Comparison of ENCODE assay signal across 26 mouse cellular contexts in genomic region chr1:20788419-20788818, GRCm38 (mm10). TPM values are rescaled to one million over a fixed set of nuclear protein-coding genes. Genes with fewer than 3 reads are reported as not detected.
A peak's percentile ranks its signal among the peaks of the same experiment; 100 is the strongest.
DNase-seq lines count a peak whose midpoint lies in the region; ATAC-seq lines count a peak whose summit lies in the region.
"Had no signal": no experiment of that assay in that cellular context is flagged by ENCODE, and none has a peak within 500 bp of the region (broad histone marks: within the 10 kb centered on the region; RNA-seq: fewer than 3 reads in every experiment).

No protein-coding gene starts in this region.

- H3K4me2 ChIP-seq in embryonic facial prominence, embryonic 13.5 days = no peak overlapping the region
- H3K4me2 ChIP-seq in intestine, embryonic 15.5 days (replicated peaks) = peak overlapping the region; percentile 3; the same call in 1 of the 2 replicates
- no peak overlapping the region for H3K4me2 ChIP-seq in intestine, embryonic 16.5 days (ENCODE audit: low read depth, low read length)
- peak overlapping the region; percentile 40 for H3K4me2 ChIP-seq in kidney, embryonic 16.5 days (replicated peaks; ENCODE audit: low read depth, low read length)
- no peak overlapping the region for H3K4me2 ChIP-seq in midbrain, embryonic 11.5 days
- no peak overlapping the region for H3K4me2 ChIP-seq in midbrain, embryonic 14.5 days (ENCODE audit: low read length)
- H3K4me2 ChIP-seq: forebrain, embryonic 13.5 days; heart, embryonic 13.5 days; hindbrain, embryonic 12.5 days; hindbrain, embryonic 15.5 days had no signal

- no peak overlapping the region for H3K4me3 ChIP-seq in embryonic facial prominence, embryonic 13.5 days
- no peak overlapping the region for H3K4me3 ChIP-seq in embryonic facial prominence, embryonic 10.5 days
- no peak overlapping the region for H3K4me3 ChIP-seq in intestine, embryonic 15.5 days (replicated peaks)
- H3K4me3 ChIP-seq in intestine, embryonic 16.5 days (ENCODE audit: low read length) = no peak overlapping the region
- H3K4me3 ChIP-seq in kidney, embryonic 16.5 days (ENCODE audit: low read length) = peak overlapping the region; percentile 20; the same call in 1 of the 2 replicates
- no peak overlapping the region for H3K4me3 ChIP-seq in midbrain, embryonic 11.5 days (ENCODE audit: low read depth, low read length)
- no peak overlapping the region for H3K4me3 ChIP-seq in midbrain, embryonic 14.5 days (replicated peaks; ENCODE audit: low read depth, low read length)
- H3K4me3 ChIP-seq: forebrain, embryonic 10.5 days; forebrain, embryonic 13.5 days; heart, embryonic 13.5 days; hindbrain, embryonic 12.5 days; hindbrain, embryonic 15.5 days had no signal

- 48% methylated on average over 10 of the region's 10 CpGs for WGBS in embryonic facial prominence, embryonic 13.5 days
- 54% methylated on average over 10 of the region's 10 CpGs for WGBS in embryonic facial prominence, embryonic 10.5 days
- 47% methylated on average over 10 of the region's 10 CpGs for WGBS in intestine, embryonic 15.5 days
- 44% methylated on average over 10 of the region's 10 CpGs for WGBS in intestine, embryonic 16.5 days
- WGBS in kidney, embryonic 16.5 days = 31% methylated on average over 10 of the region's 10 CpGs
- 36% methylated on average over 10 of the region's 10 CpGs for WGBS in midbrain, embryonic 11.5 days
- WGBS in midbrain, embryonic 14.5 days = 40% methylated on average over 10 of the region's 10 CpGs

- ATAC-seq in embryonic facial prominence, embryonic 13.5 days (ENCODE audit: insufficient number of reproducible peaks, insufficient read depth, low FRiP score, low TSS enrichment, low read depth) = no peak
- ATAC-seq in intestine, embryonic 15.5 days = no peak
- no peak for ATAC-seq in intestine, embryonic 16.5 days
- ATAC-seq in kidney, embryonic 16.5 days (ENCODE audit: low FRiP score, low TSS enrichment) = peak; percentile 54; the same call in 1 of the 2 replicates
- no peak for ATAC-seq in midbrain, embryonic 11.5 days (ENCODE audit: low FRiP score)
- no peak for ATAC-seq in midbrain, embryonic 14.5 days (ENCODE audit: low FRiP score, low TSS enrichment)
- ATAC-seq: activated CD4-positive, CD25-positive, alpha-beta regulatory T cell, adult 4 months; forebrain, embryonic 13.5 days; forebrain, embryonic 16.5 days had no signal

- no peaks in the 10 kb centered on the region for H3K36me3 ChIP-seq in embryonic facial prominence, embryonic 13.5 days
- H3K36me3 ChIP-seq in embryonic facial prominence, embryonic 10.5 days (replicated peaks) = no peaks in the 10 kb centered on the region
- H3K36me3 ChIP-seq in intestine, embryonic 15.5 days = no peaks in the 10 kb centered on the region
- H3K36me3 ChIP-seq in intestine, embryonic 16.5 days (ENCODE audit: control insufficient read depth, insufficient read depth, low read length) = no peaks in the 10 kb centered on the region
- H3K36me3 ChIP-seq in kidney, embryonic 16.5 days (ENCODE audit: insufficient read depth, low read length) = no peaks in the 10 kb centered on the region
- H3K36me3 ChIP-seq in midbrain, embryonic 11.5 days (ENCODE audit: control insufficient read depth, insufficient read depth, low read length) = no peaks in the 10 kb centered on the region
- H3K36me3 ChIP-seq in midbrain, embryonic 14.5 days (ENCODE audit: control insufficient read depth, insufficient read depth, low read length) = no peaks in the 10 kb centered on the region
- H3K36me3 ChIP-seq: forebrain, embryonic 10.5 days; heart, embryonic 13.5 days; hindbrain, embryonic 12.5 days; hindbrain, embryonic 15.5 days had no signal

- H3K4me1 ChIP-seq in embryonic facial prominence, embryonic 13.5 days = no peaks in the 10 kb centered on the region
- H3K4me1 ChIP-seq in embryonic facial prominence, embryonic 10.5 days = no peaks in the 10 kb centered on the region
- H3K4me1 ChIP-seq in intestine, embryonic 15.5 days (replicated peaks) = no peaks in the 10 kb centered on the region
- H3K4me1 ChIP-seq in intestine, embryonic 16.5 days (ENCODE audit: control insufficient read depth, insufficient read depth, low read length) = no peaks in the 10 kb centered on the region
- peaks cover 4% of the 10 kb centered on the region; the same call in 1 of the 2 replicates for H3K4me1 ChIP-seq in kidney, embryonic 16.5 days (ENCODE audit: insufficient read depth, low read length)
- no peaks in the 10 kb centered on the region for H3K4me1 ChIP-seq in midbrain, embryonic 11.5 days (ENCODE audit: control insufficient read depth, insufficient read depth, low read length)
- no peaks in the 10 kb centered on the region for H3K4me1 ChIP-seq in midbrain, embryonic 14.5 days (ENCODE audit: control insufficient read depth, insufficient read depth, low read length)
- H3K4me1 ChIP-seq: heart, embryonic 13.5 days; hindbrain, embryonic 12.5 days; hindbrain, embryonic 15.5 days had no signal

- 0 out of 2 replicates have a peak overlapping the region, but pooled peaks have one; percentile 11 for H3K9ac ChIP-seq in embryonic facial prominence, embryonic 13.5 days
- H3K9ac ChIP-seq in intestine, embryonic 15.5 days = no peak overlapping the region
- no peak overlapping the region for H3K9ac ChIP-seq in intestine, embryonic 16.5 days (ENCODE audit: low read depth, low read length)
- no peak overlapping the region for H3K9ac ChIP-seq in kidney, embryonic 16.5 days (replicated peaks; ENCODE audit: low read length)
- no peak overlapping the region for H3K9ac ChIP-seq in midbrain, embryonic 11.5 days (ENCODE audit: low read length)
- no peak overlapping the region for H3K9ac ChIP-seq in midbrain, embryonic 14.5 days (replicated peaks; ENCODE audit: low read length)
- H3K9ac ChIP-seq: forebrain, embryonic 13.5 days; heart, embryonic 13.5 days; hindbrain, embryonic 12.5 days; hindbrain, embryonic 15.5 days had no signal

- DNase-seq in embryonic facial prominence, embryonic 10.5 days (ENCODE audit: low spot score) = no peak
- DNase-seq in kidney, adult 8-10 months = no peak
- peak; percentile 73 for DNase-seq in midbrain, embryonic 11.5 days (ENCODE audit: low spot score, missing footprints)
- no peak for DNase-seq in midbrain, embryonic 14.5 days
- DNase-seq: adrenal gland, adult 8-10 months; adrenal gland, postnatal 25 days; cerebellum, adult 18-20 months; cerebellum, adult 9-10 months; cerebellum, postnatal 14 days; gastrocnemius, postnatal 25 days; heart, adult 18-20 months had no signal

- H3K27ac ChIP-seq in embryonic facial prominence, embryonic 13.5 days = no peak overlapping the region
- H3K27ac ChIP-seq in embryonic facial prominence, embryonic 10.5 days (replicated peaks) = no peak overlapping the region
- no peak overlapping the region for H3K27ac ChIP-seq in intestine, embryonic 15.5 days
- no peak overlapping the region for H3K27ac ChIP-seq in intestine, embryonic 16.5 days (ENCODE audit: low read length)
- H3K27ac ChIP-seq in kidney, embryonic 16.5 days (ENCODE audit: low read length) = no peak overlapping the region
- no peak overlapping the region for H3K27ac ChIP-seq in midbrain, embryonic 11.5 days (ENCODE audit: low read depth, low read length)
- no peak overlapping the region for H3K27ac ChIP-seq in midbrain, embryonic 14.5 days (replicated peaks; ENCODE audit: low read depth, low read length)
- H3K27ac ChIP-seq: forebrain, embryonic 10.5 days; forebrain, embryonic 13.5 days; heart, embryonic 13.5 days; hindbrain, embryonic 12.5 days; hindbrain, embryonic 15.5 days had no signal

- no peaks in the 10 kb centered on the region for H3K27me3 ChIP-seq in embryonic facial prominence, embryonic 13.5 days
- H3K27me3 ChIP-seq in embryonic facial prominence, embryonic 10.5 days (replicated peaks; ENCODE audit: low read depth, poor library complexity, severe bottlenecking) = no peaks in the 10 kb centered on the region
- no peaks in the 10 kb centered on the region for H3K27me3 ChIP-seq in intestine, embryonic 15.5 days (replicated peaks)
- H3K27me3 ChIP-seq in intestine, embryonic 16.5 days (replicated peaks; ENCODE audit: control insufficient read depth, insufficient read depth, low read length) = no peaks in the 10 kb centered on the region
- no peaks in the 10 kb centered on the region for H3K27me3 ChIP-seq in kidney, embryonic 16.5 days (ENCODE audit: insufficient read depth, low read length)
- no peaks in the 10 kb centered on the region for H3K27me3 ChIP-seq in midbrain, embryonic 11.5 days (ENCODE audit: control insufficient read depth, insufficient read depth, low read length)
- H3K27me3 ChIP-seq in midbrain, embryonic 14.5 days (ENCODE audit: control insufficient read depth, insufficient read depth, low read length) = no peaks in the 10 kb centered on the region
- H3K27me3 ChIP-seq: forebrain, embryonic 13.5 days; heart, embryonic 13.5 days; hindbrain, embryonic 12.5 days; hindbrain, embryonic 15.5 days had no signal

- H3K9me3 ChIP-seq in embryonic facial prominence, embryonic 13.5 days = no peaks in the 10 kb centered on the region
- H3K9me3 ChIP-seq in embryonic facial prominence, embryonic 10.5 days = no peaks in the 10 kb centered on the region
- H3K9me3 ChIP-seq in intestine, embryonic 15.5 days = no peaks in the 10 kb centered on the region
- no peaks in the 10 kb centered on the region for H3K9me3 ChIP-seq in intestine, embryonic 16.5 days (ENCODE audit: control insufficient read depth, low read length)
- H3K9me3 ChIP-seq in kidney, embryonic 16.5 days (ENCODE audit: low read length) = no peaks in the 10 kb centered on the region
- no peaks in the 10 kb centered on the region for H3K9me3 ChIP-seq in midbrain, embryonic 11.5 days (ENCODE audit: control insufficient read depth, low read length)
- H3K9me3 ChIP-seq in midbrain, embryonic 14.5 days (ENCODE audit: control insufficient read depth, low read length) = no peaks in the 10 kb centered on the region
- H3K9me3 ChIP-seq: forebrain, embryonic 10.5 days; forebrain, embryonic 13.5 days; heart, embryonic 13.5 days; hindbrain, embryonic 12.5 days; hindbrain, embryonic 15.5 days had no signal

RNA-seq across cellular contexts. Expression of gene Il17f, which starts 2.0 kb away (rescaled TPM):
- polyA plus RNA-seq in embryonic facial prominence, embryonic 13.5 days (2015; fragmentation: Nextera tagmentation; extraction: Ambion mirVana) = not detected in 2 replicates
- polyA plus RNA-seq in embryonic facial prominence, embryonic 10.5 days (2016; fragmentation: Nextera tagmentation; extraction: Ambion mirVana) = 0.16 and 0.36 TPM in 2 replicates
- not detected in 2 replicates for polyA plus RNA-seq in intestine, embryonic 15.5 days (2015; fragmentation: Nextera tagmentation; extraction: Ambion mirVana)
- polyA plus RNA-seq in intestine, embryonic 16.5 days (2015; fragmentation: Nextera tagmentation; extraction: Ambion mirVana) = not detected in 2 replicates
- polyA plus RNA-seq in kidney, embryonic 16.5 days (2015; fragmentation: Nextera tagmentation; extraction: Ambion mirVana) = not detected in 2 replicates
- 0.14 TPM in 1 of 2 replicates, not detected in the other for polyA plus RNA-seq in midbrain, embryonic 11.5 days (2014; fragmentation: Nextera tagmentation; extraction: Ambion mirVana)
- polyA plus RNA-seq in midbrain, embryonic 14.5 days (2014; fragmentation: Nextera tagmentation; extraction: Ambion mirVana) = not detected in 2 replicates
- polyA plus RNA-seq: activated CD4-positive, CD25-positive, alpha-beta regulatory T cell, adult 4 months; embryonic facial prominence, embryonic 14.5 days; forebrain, embryonic 16.5 days; frontal cortex, adult 2 months; gonadal fat pad, adult 2 months; heart, embryonic 13.5 days; heart, postnatal 0 days; hindbrain, embryonic 15.5 days had no signal

RNA-seq across cellular contexts. Expression of gene Mcm3, which starts 31.7 kb away (rescaled TPM):
- 127 and 138 TPM in 2 replicates for polyA plus RNA-seq in embryonic facial prominence, embryonic 13.5 days (2015; fragmentation: Nextera tagmentation; extraction: Ambion mirVana)
- 278 and 297 TPM in 2 replicates for polyA plus RNA-seq in embryonic facial prominence, embryonic 10.5 days (2016; fragmentation: Nextera tagmentation; extraction: Ambion mirVana)
- 118 and 125 TPM in 2 replicates for polyA plus RNA-seq in intestine, embryonic 15.5 days (2015; fragmentation: Nextera tagmentation; extraction: Ambion mirVana)
- 103 and 121 TPM in 2 replicates for polyA plus RNA-seq in intestine, embryonic 16.5 days (2015; fragmentation: Nextera tagmentation; extraction: Ambion mirVana)
- polyA plus RNA-seq in kidney, embryonic 16.5 days (2015; fragmentation: Nextera tagmentation; extraction: Ambion mirVana) = 179 and 182 TPM in 2 replicates
- 195 and 210 TPM in 2 replicates for polyA plus RNA-seq in midbrain, embryonic 11.5 days (2014; fragmentation: Nextera tagmentation; extraction: Ambion mirVana)
- polyA plus RNA-seq in midbrain, embryonic 14.5 days (2014; fragmentation: Nextera tagmentation; extraction: Ambion mirVana) = 16.6 and 28.3 TPM in 2 replicates

RNA-seq across cellular contexts. Expression of gene Il17a, which starts 57.7 kb away (rescaled TPM):
- polyA plus RNA-seq in embryonic facial prominence, embryonic 13.5 days (2015; fragmentation: Nextera tagmentation; extraction: Ambion mirVana) = not detected in 2 replicates
- not detected in 2 replicates for polyA plus RNA-seq in embryonic facial prominence, embryonic 10.5 days (2016; fragmentation: Nextera tagmentation; extraction: Ambion mirVana)
- not detected in 2 replicates for polyA plus RNA-seq in intestine, embryonic 15.5 days (2015; fragmentation: Nextera tagmentation; extraction: Ambion mirVana)
- not detected in 2 replicates for polyA plus RNA-seq in intestine, embryonic 16.5 days (2015; fragmentation: Nextera tagmentation; extraction: Ambion mirVana)
- not detected in 2 replicates for polyA plus RNA-seq in kidney, embryonic 16.5 days (2015; fragmentation: Nextera tagmentation; extraction: Ambion mirVana)
- polyA plus RNA-seq in midbrain, embryonic 11.5 days (2014; fragmentation: Nextera tagmentation; extraction: Ambion mirVana) = not detected in 2 replicates
- polyA plus RNA-seq in midbrain, embryonic 14.5 days (2014; fragmentation: Nextera tagmentation; extraction: Ambion mirVana) = not detected in 2 replicates
- polyA plus RNA-seq: activated CD4-positive, CD25-positive, alpha-beta regulatory T cell, adult 4 months; embryonic facial prominence, embryonic 14.5 days; forebrain, embryonic 10.5 days; forebrain, embryonic 13.5 days; forebrain, embryonic 16.5 days; frontal cortex, adult 2 months; gonadal fat pad, adult 2 months; heart, embryonic 13.5 days; heart, postnatal 0 days; hindbrain, embryonic 12.5 days; hindbrain, embryonic 15.5 days had no signal

Comparison
In these comparisons a context has a peak if more than half of its experiments do, and no peak if none do; other contexts are left out.
1. H3K4me2 ChIP-seq: peak in intestine, embryonic 15.5 days (single experiment) and kidney, embryonic 16.5 days (single experiment); none in embryonic facial prominence, embryonic 13.5 days (single experiment), intestine, embryonic 16.5 days (single experiment), midbrain, embryonic 11.5 days (single experiment) and midbrain, embryonic 14.5 days (single experiment).